Mouse (Mus musculus) forebrain, embryonic 14.5 days (tissue): Measurements from ENCODE around the gene Dmap1. TPM values are rescaled to one million over a fixed set of nuclear protein-coding genes. Genes with fewer than 3 reads are reported as not detected.

Source experiments
- ATAC-seq: fragments of 200-750 bp; cut with Nextera tagmentation; 2 replicates; pipeline ENCODE4 v1.8.0; 2017; ENCODE audit warnings: mild to moderate bottlenecking, moderate library complexity
- DNase-seq: peaks from one replicate; pipeline ENCODE4 v3.0.0-alpha.2; 2015; ENCODE audit warnings: low spot score
- H3K27ac ChIP-seq: fragments of 300-500 bp; sonication (generic); 2 replicates; pipeline ENCODE4 v1.5.1; 2014; ENCODE audit warnings: low read depth, mild to moderate bottlenecking, control low read depth, low read length, moderate library complexity
- H3K27me3 ChIP-seq: fragments of 300-500 bp; sonication (generic); replicated peaks from 2 replicates; pipeline ENCODE4 v1.6.1; 2014; ENCODE audit warnings: low read length, control low read depth, mixed read lengths; ENCODE audit not compliant: control insufficient read depth, insufficient read depth
- H3K36me3 ChIP-seq: fragments of 300-500 bp; sonication (generic); 2 replicates; pipeline ENCODE4 v1.6.1; 2014; ENCODE audit warnings: low read length, control low read depth; ENCODE audit not compliant: control insufficient read depth, insufficient read depth
- H3K4me1 ChIP-seq: fragments of 300-500 bp; sonication (generic); 2 replicates; pipeline ENCODE4 v1.6.1; 2014; ENCODE audit warnings: antibody characterized with exemption, low read length, control low read depth; ENCODE audit not compliant: control insufficient read depth, insufficient read depth
- H3K4me2 ChIP-seq: fragments of 300-500 bp; sonication (generic); 2 replicates; pipeline ENCODE4 v1.6.1; 2014; ENCODE audit warnings: mild to moderate bottlenecking, control low read depth, low read length
- H3K4me3 ChIP-seq: fragments of 300-500 bp; sonication (generic); 2 replicates; pipeline ENCODE4 v1.5.1; 2014; ENCODE audit warnings: low read depth, low read length, control low read depth
- H3K9ac ChIP-seq: fragments of 300-500 bp; sonication (generic); 2 replicates; pipeline ENCODE4 v1.6.1; 2014; ENCODE audit warnings: mild to moderate bottlenecking, low read length, control low read depth, moderate library complexity
- H3K9me3 ChIP-seq: fragments of 300-500 bp; sonication (generic); replicated peaks from 2 replicates; pipeline ENCODE4 v1.6.1; 2016; ENCODE audit warnings: low read length, control low read depth, mixed read lengths; ENCODE audit not compliant: control insufficient read depth
- WGBS: fragments of 180-500 bp; shearing (Covaris S2); extraction: QIAGEN DNeasy Blood & Tissue Kit; methylation state at CpG from one replicate; pipeline ENCODE4 v1.1.7; 2014; 5-methylcytosine and 5-hydroxymethylcytosine counted together
- polyA plus RNA-seq: library from polyadenylated mRNA; unstranded; fragments of >200 nt; fragmentation: Nextera tagmentation; extraction: Ambion mirVana; gene quantifications from 2 replicates; pipeline ENCODE4 v1.2.1, GENCODE M21; 2014

Gene Dmap1
- polyA plus RNA-seq, 1 experiment from 2014 or later = 97.6 TPM

DNA sequence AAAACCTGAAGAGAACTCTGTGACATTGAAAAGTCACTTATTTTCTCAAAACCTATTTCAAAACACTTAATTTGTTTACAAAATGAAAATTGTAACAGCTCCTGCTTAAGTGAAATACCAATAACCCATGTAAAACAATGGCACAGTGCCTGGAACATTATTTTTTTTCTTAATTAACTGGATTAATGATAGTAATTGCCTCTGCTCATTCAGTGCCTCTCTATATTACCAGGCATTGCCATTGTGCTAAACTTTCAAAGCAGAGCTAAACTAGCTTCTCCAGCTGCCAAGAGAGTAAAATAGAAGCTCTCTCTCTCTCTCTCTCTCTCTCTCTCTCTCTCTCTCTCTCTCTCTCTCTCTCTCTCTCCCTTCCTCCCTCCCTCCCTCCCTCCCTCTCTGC lies 390 bp upstream of the Dmap1 start:
- no peak for DNase-seq
- Histone ChIP-seq H3K4me1 (peaks cover 4% of the 10 kb centered on the region; the same call in 1 of the 2 replicates), H3K4me3 (peak overlapping the region; percentile 80), H3K4me2 (peak overlapping the region; percentile 84), H3K27ac (peak overlapping the region; percentile 30; the same call in 1 of the 2 replicates), H3K27me3 (no peaks in the 10 kb centered on the region), H3K36me3 (peaks cover 33% of the 10 kb centered on the region), H3K9ac (peak overlapping the region; percentile 83), H3K9me3 (no peaks in the 10 kb centered on the region)
- peak; percentile 35; the same call in 1 of the 2 replicates for ATAC-seq

DNA sequence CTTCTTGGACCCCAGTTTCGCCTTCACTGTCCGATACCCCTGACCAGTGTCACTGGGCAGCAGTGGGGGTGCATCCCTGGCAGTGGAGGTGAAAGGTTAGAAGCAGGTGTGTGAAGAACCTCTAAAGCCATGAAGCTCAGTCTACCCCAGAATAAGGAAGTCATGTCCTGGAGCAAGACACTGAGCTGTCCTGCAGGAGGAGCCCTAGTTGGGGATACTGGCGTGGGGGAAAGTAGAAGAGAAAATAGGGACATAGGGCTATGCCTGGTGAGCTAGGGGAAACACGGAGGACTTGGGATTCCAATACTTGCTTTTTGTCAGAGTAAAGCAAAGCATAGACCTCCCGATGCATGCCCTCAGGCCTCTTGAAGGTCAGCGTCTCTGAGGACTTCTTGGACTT lies 1.1 kb downstream of the Dmap1 start:
- Histone ChIP-seq H3K9ac (no peak overlapping the region), H3K36me3 (peaks cover 45% of the 10 kb centered on the region), H3K27me3 (no peaks in the 10 kb centered on the region), H3K4me2 (peak overlapping the region; percentile 84; the same call in 1 of the 2 replicates), H3K27ac (no peak overlapping the region), H3K4me3 (peak overlapping the region; percentile 80; the same call in 1 of the 2 replicates), H3K4me1 (peaks cover 4% of the 10 kb centered on the region; the same call in 1 of the 2 replicates), H3K9me3 (no peaks in the 10 kb centered on the region)
- no peak for ATAC-seq
- no peak for DNase-seq
- WGBS = 84% methylated on average over 6 of the region's 6 CpGs

DNA sequence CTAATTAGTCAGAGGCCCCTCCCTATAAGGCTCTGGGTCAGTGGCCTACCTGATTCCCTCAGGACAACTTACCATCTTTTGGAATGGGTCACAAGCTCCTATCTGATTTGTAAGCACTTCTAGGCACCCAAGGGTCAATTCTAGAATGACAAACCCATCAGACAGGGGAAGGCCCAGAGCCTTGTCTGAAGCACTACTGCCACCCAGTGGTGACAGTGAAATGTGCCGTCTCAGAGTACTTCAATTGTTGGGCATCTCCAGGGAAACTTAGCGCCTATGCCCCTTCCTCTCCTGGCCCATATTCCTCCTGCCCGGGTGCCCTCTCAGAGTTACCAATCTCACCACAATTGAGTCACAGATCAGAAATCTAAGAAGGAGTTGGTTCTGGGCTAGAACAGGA lies 5.2 kb downstream of the Dmap1 start:
- WGBS = 9% methylated on average over 3 of the region's 3 CpGs
- Histone ChIP-seq H3K9me3 (no peaks in the 10 kb centered on the region), H3K4me3 (no peak overlapping the region), H3K9ac (no peak overlapping the region), H3K4me2 (no peak overlapping the region), H3K36me3 (peaks cover 77% of the 10 kb centered on the region), H3K4me1 (peaks cover 4% of the 10 kb centered on the region; the same call in 1 of the 2 replicates), H3K27me3 (no peaks in the 10 kb centered on the region), H3K27ac (no peak overlapping the region)
- ATAC-seq (peak; percentile 74), DNase-seq (peak; percentile 92)

DNA sequence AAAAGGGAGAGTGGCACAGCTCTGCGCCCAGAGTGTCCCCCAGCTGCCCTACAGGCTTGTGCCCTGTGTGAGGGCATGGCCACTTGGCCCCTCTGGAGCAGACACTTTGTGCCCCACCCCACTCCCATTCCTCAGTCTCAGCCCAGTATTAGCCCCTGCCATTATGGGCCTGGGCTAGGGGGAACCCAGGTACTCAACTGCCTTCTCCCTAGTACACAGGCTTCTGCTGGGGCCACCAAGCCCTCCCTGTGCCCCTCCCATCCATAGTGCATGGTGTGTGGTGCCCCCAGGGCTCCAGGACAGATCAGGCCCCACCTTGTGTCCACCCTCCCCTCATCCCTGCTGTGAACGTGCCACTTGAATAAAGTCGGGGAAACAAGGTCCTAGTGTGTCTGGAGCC lies 8.2 kb downstream of the Dmap1 start:
- Histone ChIP-seq H3K27me3 (no peaks in the 10 kb centered on the region), H3K4me3 (no peak overlapping the region), H3K4me1 (no peaks in the 10 kb centered on the region), H3K4me2 (no peak overlapping the region), H3K27ac (no peak overlapping the region), H3K36me3 (peaks cover 58% of the 10 kb centered on the region), H3K9me3 (no peaks in the 10 kb centered on the region), H3K9ac (no peak overlapping the region)
- ATAC-seq (no peak), DNase-seq (no peak)
- 74% methylated on average over 3 of the region's 3 CpGs for WGBS

DNA sequence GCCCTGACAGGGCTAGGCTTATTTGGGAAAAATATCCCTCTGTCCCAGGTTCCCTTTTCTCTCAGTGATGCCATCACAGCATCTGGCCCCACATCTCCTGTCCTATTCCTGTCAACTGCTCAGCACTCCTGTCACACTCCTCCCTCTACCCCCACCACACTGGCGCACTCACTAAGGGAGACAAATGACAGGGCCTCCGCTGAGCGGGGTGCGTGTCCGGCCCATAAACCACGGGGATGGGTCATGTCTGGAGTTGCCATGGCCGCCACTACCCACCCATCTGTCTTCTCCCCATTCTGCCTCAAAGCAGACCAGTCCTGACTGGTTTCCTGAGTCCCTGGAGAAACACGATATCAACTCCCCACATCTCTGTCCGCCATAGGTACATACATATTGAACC lies 10.0 kb downstream of the Dmap1 start:
- no peak for ATAC-seq

DNA sequence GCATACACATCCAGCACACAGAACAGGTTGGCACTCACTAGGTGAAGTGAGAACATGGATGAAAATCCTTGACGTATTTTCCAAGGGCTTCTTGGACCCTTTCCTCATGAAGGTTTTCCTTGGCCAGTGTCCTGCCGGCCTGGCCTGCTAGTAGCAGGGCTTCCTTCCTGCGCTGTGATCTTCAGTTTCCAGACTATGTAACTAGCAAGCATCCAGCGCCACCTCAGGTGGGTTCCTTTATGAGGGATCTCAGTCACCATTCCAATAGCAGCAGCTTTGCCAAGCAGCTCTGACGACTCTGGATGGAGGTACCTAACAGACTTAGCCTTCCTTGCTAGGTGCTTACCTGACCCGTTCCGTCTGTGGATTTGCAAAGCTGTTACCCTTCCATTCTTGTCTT lies 12.2 kb downstream of the Dmap1 start:
- Histone ChIP-seq H3K27me3 (no peaks in the 10 kb centered on the region), H3K4me1 (peaks cover 8% of the 10 kb centered on the region; the same call in 1 of the 2 replicates), H3K9ac (no peak overlapping the region), H3K36me3 (peaks cover 21% of the 10 kb centered on the region), H3K9me3 (no peaks in the 10 kb centered on the region), H3K4me3 (no peak overlapping the region), H3K4me2 (no peak overlapping the region), H3K27ac (no peak overlapping the region)
- DNase-seq (no peak), ATAC-seq (no peak)
- WGBS = 84% methylated on average over 7 of the region's 7 CpGs

More for the DNA sequence above, 10.0 kb downstream of the Dmap1 start:
- Histone ChIP-seq H3K9me3 (no peaks in the 10 kb centered on the region), H3K27me3 (no peaks in the 10 kb centered on the region), H3K4me2 (no peak overlapping the region), H3K36me3 (peaks cover 40% of the 10 kb centered on the region), H3K9ac (no peak overlapping the region), H3K4me1 (no peaks in the 10 kb centered on the region), H3K27ac (no peak overlapping the region), H3K4me3 (no peak overlapping the region)
- 77% methylated on average over 9 of the region's 9 CpGs for WGBS
- no peak for DNase-seq

DNA sequence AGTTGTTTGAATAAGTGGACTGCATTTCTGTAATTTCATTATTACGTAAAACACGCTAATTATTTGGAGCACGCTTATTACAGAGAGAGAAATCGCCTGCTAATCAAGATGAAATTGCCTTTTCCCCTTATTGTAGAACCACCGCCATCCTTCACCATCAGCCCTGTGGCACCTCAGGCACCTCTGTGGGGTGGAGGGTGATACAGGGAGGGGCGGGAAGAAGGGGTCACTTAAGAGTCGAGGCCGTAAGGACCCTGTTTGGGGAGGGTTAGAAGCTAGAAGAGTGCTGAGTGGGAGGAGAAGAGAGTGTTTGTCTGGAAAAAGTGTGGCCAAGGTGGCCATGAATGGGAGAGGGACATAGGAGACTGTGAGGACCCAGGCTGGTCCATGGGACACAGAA lies 16.0 kb downstream of the Dmap1 start:
- H3K4me2 ChIP-seq = no peak overlapping the region
- H3K9me3 ChIP-seq = no peaks in the 10 kb centered on the region
- H3K27me3 ChIP-seq = no peaks in the 10 kb centered on the region
- ATAC-seq (0 out of 2 replicates have a peak, but pooled peaks have one; percentile 40), DNase-seq (no peak)
- peaks cover 8% of the 10 kb centered on the region; the same call in 1 of the 2 replicates for H3K4me1 ChIP-seq
- WGBS = 64% methylated on average over 8 of the region's 8 CpGs
- H3K36me3 ChIP-seq = no peaks in the 10 kb centered on the region
- no peak overlapping the region for H3K4me3 ChIP-seq
- no peak overlapping the region for H3K9ac ChIP-seq
- no peak overlapping the region for H3K27ac ChIP-seq

DNA sequence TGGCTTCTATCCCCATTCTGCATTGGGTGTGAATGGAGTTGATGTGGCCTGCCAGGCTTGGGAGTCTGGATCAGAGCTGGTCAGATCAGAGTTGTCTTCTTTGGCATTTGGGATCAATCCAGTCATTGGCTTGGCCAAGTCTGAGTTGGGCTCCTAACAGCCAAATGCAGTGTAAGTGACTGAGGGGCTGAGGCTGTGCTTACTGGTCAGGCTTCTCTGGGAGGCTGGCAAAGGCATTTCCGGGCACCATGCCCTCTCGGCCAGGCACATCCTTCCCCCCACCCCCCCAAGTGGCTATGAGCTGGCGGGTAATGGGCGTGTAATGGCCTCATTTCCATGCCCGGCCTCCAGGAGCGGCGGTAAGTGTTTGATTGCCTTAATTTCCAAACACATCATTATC lies 16.5 kb downstream of the Dmap1 start:
- Histone ChIP-seq H3K4me3 (no peak overlapping the region), H3K27ac (no peak overlapping the region), H3K36me3 (no peaks in the 10 kb centered on the region), H3K4me2 (no peak overlapping the region), H3K9ac (no peak overlapping the region), H3K27me3 (no peaks in the 10 kb centered on the region), H3K4me1 (peaks cover 8% of the 10 kb centered on the region; the same call in 1 of the 2 replicates), H3K9me3 (no peaks in the 10 kb centered on the region)
- DNase-seq (peak; percentile 57), ATAC-seq (peak; percentile 54)
- WGBS = 41% methylated on average over 7 of the region's 7 CpGs

DNA sequence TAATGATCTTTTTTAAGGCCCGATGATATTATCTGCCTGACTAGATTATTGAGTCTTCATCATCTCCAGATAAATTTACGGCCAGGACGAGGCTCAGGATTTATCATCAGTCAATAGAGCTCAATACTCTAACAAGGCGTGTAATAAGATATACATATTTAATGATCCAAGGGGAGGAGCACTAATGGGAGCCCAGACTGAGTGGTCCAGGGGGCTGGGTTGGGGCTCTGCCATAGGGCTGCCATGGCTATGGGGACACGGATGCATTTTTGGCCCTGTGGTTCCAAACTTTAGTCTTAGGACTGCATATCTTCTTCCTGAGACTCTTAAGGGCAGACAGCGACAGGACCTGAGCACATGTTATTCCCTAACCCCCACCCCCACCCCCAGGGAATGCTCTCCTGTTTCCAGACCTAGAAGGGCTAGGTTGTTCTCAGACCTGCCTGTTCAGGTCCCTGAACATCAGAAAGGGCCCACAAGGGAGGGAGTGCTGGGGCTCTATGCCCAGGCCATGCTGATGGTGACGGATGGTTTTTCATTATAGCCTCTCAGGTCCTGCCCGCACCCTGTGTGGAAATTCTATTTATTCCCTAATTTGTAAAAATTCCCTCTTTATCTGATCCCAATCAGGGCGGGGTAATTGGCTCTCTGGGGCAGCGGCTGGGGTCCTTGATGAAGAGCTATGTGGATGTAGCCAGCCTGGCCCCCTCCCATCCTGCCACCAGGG lies 17.5 kb downstream of the Dmap1 start:
- peaks cover 8% of the 10 kb centered on the region; the same call in 1 of the 2 replicates for H3K4me1 ChIP-seq
- H3K4me2 ChIP-seq = no peak overlapping the region
- ATAC-seq = no peak
- no peak for DNase-seq
- H3K9ac ChIP-seq = no peak overlapping the region
- no peak overlapping the region for H3K27ac ChIP-seq
- H3K27me3 ChIP-seq = no peaks in the 10 kb centered on the region
- H3K4me3 ChIP-seq = no peak overlapping the region
- 82% methylated on average over 10 of the region's 10 CpGs for WGBS
- H3K36me3 ChIP-seq = no peaks in the 10 kb centered on the region
- H3K9me3 ChIP-seq = no peaks in the 10 kb centered on the region
